Mouse (Mus musculus) inflammation-experienced regulatory T-cells, adult 6 months (primary cell): ENCODE data around the gene Fcgr1. TPM values are rescaled to one million over a fixed set of nuclear protein-coding genes. Genes with fewer than 3 reads are reported as not detected.

Experiments
- ATAC-seq: one replicate; pipeline ENCODE4 v1.8.0; 2017
- polyA plus RNA-seq, 3 experiments: library from polyadenylated mRNA; unstranded; fragments of 100-300 nt; shearing (Covaris generic); gene quantifications; one replicate each; pipeline ENCODE4 v1.2.1; 2017

The Fcgr1 gene
- polyA plus RNA-seq, 3 experiments from 2014 or later: 0.43 TPM; not detected in 2

GRCm38 (mm10) chr3:96247356-96248140 is 46.2 kb downstream of the Fcgr1 start:
- no peak for ATAC-seq

GRCm38 (mm10) chr3:96246427-96246856 is 47.3 kb downstream of the Fcgr1 start, which contains the start of gene Hist2h3c1:
Hist2h3c1 (plus strand) TSS chr3:96246685.
- peak; percentile 53 for ATAC-seq

- ATAC-seq: peak; percentile 47
Measured at GRCm38 (mm10) chr3:96246018-96246417, 47.8 kb downstream of the Fcgr1 start.

GRCm38 (mm10) chr3:96245003-96245886 is 48.5 kb downstream of the Fcgr1 start, which contains the start of gene Hist2h2aa1:
Hist2h2aa1 (plus strand) TSS chr3:96245497.
- ATAC-seq: peak; percentile 75

GRCm38 (mm10) chr3:96243921-96244572 is 49.7 kb downstream of the Fcgr1 start:
- no peak for ATAC-seq

- ATAC-seq: no peak
Measured at GRCm38 (mm10) chr3:96240799-96241197, 53.0 kb downstream of the Fcgr1 start.

GRCm38 (mm10) chr3:96239949-96240798 is 53.6 kb downstream of the Fcgr1 start, which contains the start of gene Hist2h2aa2:
Hist2h2aa2 (minus strand) TSS chr3:96240276.
- ATAC-seq: peak; percentile 79

- peak; percentile 62 for ATAC-seq
Measured at GRCm38 (mm10) chr3:96238954-96239793, 54.6 kb downstream of the Fcgr1 start, which contains the start of gene Hist2h3c2. Hist2h3c2 (minus strand) TSS chr3:96239127.

- no peak for ATAC-seq
Measured at GRCm38 (mm10) chr3:96237904-96238511, 55.8 kb downstream of the Fcgr1 start.

GRCm38 (mm10) chr3:96237335-96237903 is 56.4 kb downstream of the Fcgr1 start:
- ATAC-seq: no peak

GRCm38 (mm10) chr3:96236834-96237334 is 56.9 kb downstream of the Fcgr1 start:
- no peak for ATAC-seq

- no peak for ATAC-seq
Measured at GRCm38 (mm10) chr3:96235836-96236235, 57.9 kb downstream of the Fcgr1 start.

- no peak for ATAC-seq
Measured at GRCm38 (mm10) chr3:96234914-96235313, 58.9 kb downstream of the Fcgr1 start.

Other genes with a start within 250 kb of the Fcgr1 start
- 10 to 100 TPM; 21.2 to 23.9 (median 23.9) TPM for gene Vps45, start 235.5 kb downstream of the Fcgr1 start, polyA plus RNA-seq
- gene Otud7b, start 189.4 kb downstream of the Fcgr1 start, polyA plus RNA-seq: 10 to 100 TPM in 1 of 3 experiments, 1 to 10 TPM in 2; 7.4 to 13.1 (median 9.9) TPM
- 1 to 10 TPM; 1.8 to 2.6 (median 2.0) TPM for gene Mtmr11, start 132.0 kb downstream of the Fcgr1 start, polyA plus RNA-seq
- 10 to 100 TPM; 53.4 to 82.6 (median 56.6) TPM for gene Sf3b4, start 121.6 kb downstream of the Fcgr1 start, polyA plus RNA-seq
- 1 to 10 TPM; 1.2 to 1.5 (median 1.4) TPM for gene Sv2a, start 112.8 kb downstream of the Fcgr1 start, polyA plus RNA-seq
- 10 to 100 TPM; 23.4 to 36.1 (median 32.1) TPM for gene Bola1, start 74.3 kb downstream of the Fcgr1 start, polyA plus RNA-seq
- 1 to 10 TPM in 1 of 3 experiments, not detected in 2; 1.4 TPM for gene Hist2h2ab, start 74.1 kb downstream of the Fcgr1 start, polyA plus RNA-seq
- 10 to 100 TPM in 1 of 3 experiments, 1 to 10 TPM in 2; 7.4 to 11.6 (median 8.1) TPM for gene Hist2h2ac, start 73.1 kb downstream of the Fcgr1 start, polyA plus RNA-seq
- gene Hist2h2be, start 72.8 kb downstream of the Fcgr1 start, polyA plus RNA-seq: 1 to 10 TPM in 2 of 3 experiments, under 1 TPM in 1; 0.38 to 2.2 (median 2.0) TPM
- 1 to 10 TPM in 1 of 3 experiments, not detected in 2; 1.5 TPM for gene Hist2h3c2, start 54.8 kb downstream of the Fcgr1 start, polyA plus RNA-seq
- gene Hist2h2aa2, start 53.7 kb downstream of the Fcgr1 start, polyA plus RNA-seq: 100 to 1,000 TPM in 1 of 3 experiments, 10 to 100 TPM in 2; 36.1 to 104 (median 53.6) TPM
- 10 to 100 TPM in 2 of 3 experiments, 1 to 10 TPM in 1; 9.6 to 22.0 (median 11.1) TPM for gene Hist2h2aa1, start 48.5 kb downstream of the Fcgr1 start, polyA plus RNA-seq
- not detected for gene Hist2h3c1, start 47.3 kb downstream of the Fcgr1 start, polyA plus RNA-seq
- 1 to 10 TPM; 1.3 to 7.4 (median 5.9) TPM for gene Hist2h4, start 30.7 kb downstream of the Fcgr1 start, polyA plus RNA-seq
- 10 to 100 TPM in 1 of 3 experiments, 1 to 10 TPM in 2; 4.8 to 44.5 (median 9.0) TPM for gene Hist2h3b, start 25.3 kb downstream of the Fcgr1 start, polyA plus RNA-seq
- gene Hist2h2bb, start 24.2 kb downstream of the Fcgr1 start, polyA plus RNA-seq: 10 to 100 TPM in 2 of 3 experiments, 1 to 10 TPM in 1; 5.7 to 28.2 (median 20.9) TPM
- not detected for gene BC107364, start 158.3 kb upstream of the Fcgr1 start, polyA plus RNA-seq
- not detected for gene Hfe2, start 231.2 kb upstream of the Fcgr1 start, polyA plus RNA-seq